18 mouse cellular contexts compared by ENCODE assay signal in the genomic region with DNA sequence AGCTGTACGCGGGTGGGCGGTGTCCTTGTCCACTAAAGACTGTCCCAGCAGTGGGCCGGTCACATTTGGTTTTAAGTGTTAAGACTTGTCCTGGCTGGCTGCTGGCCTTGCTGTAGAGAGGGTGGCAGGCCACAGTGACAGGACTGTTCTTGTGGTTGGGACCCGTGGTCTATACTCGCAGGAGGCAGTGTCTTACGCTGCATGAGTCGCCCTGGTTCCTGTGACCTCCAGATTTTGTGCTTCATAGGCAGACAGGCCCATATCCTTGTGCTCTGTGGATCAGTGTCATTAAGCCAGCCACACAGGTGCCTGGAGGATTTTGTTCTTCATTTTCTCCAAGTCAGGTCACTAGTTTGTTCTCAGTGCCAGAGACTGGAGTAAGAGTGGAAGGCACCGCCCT. TPM values are rescaled to one million over a fixed set of nuclear protein-coding genes. Genes with fewer than 3 reads are reported as not detected.
"Had no signal": no experiment of that assay in that cellular context is flagged by ENCODE, and none has a peak within 500 bp of the region (broad histone marks: within the 10 kb centered on the region; RNA-seq: fewer than 3 reads in every experiment).

No protein-coding gene starts in this region.

- H3K27ac ChIP-seq: midbrain, embryonic 10.5 days; midbrain, embryonic 12.5 days; neural tube, embryonic 12.5 days; stomach, embryonic 15.5 days; stomach, postnatal 0 days had no signal

- H3K4me3 ChIP-seq: midbrain, embryonic 10.5 days; midbrain, embryonic 12.5 days; neural tube, embryonic 12.5 days; stomach, embryonic 15.5 days had no signal

- H3K9ac ChIP-seq: lung, embryonic 14.5 days; midbrain, embryonic 12.5 days; neural tube, embryonic 12.5 days; stomach, embryonic 15.5 days had no signal

- DNase-seq: lung, embryonic 14.5 days; lung, postnatal 10 days; lung, postnatal 4 days; midbrain, embryonic 14.5 days; right cerebral cortex, postnatal 14 days; thymus, adult 2 months; thymus, postnatal 25 days; thymus, postnatal 4 days had no signal

- H3K27me3 ChIP-seq: midbrain, embryonic 12.5 days; neural tube, embryonic 12.5 days; stomach, embryonic 15.5 days had no signal

- H3K4me2 ChIP-seq: lung, embryonic 14.5 days; midbrain, embryonic 12.5 days; neural tube, embryonic 12.5 days; stomach, embryonic 15.5 days had no signal

- H3K9me3 ChIP-seq: midbrain, embryonic 10.5 days; midbrain, embryonic 12.5 days; neural tube, embryonic 12.5 days; stomach, embryonic 15.5 days had no signal

- ATAC-seq: midbrain, embryonic 16.5 days had no signal

RNA-seq across cellular contexts. Expression of a gene that starts 24.0 kb away (rescaled TPM):
- total RNA-seq: megakaryocyte, adult 5-6 weeks; megakaryocyte-erythroid progenitor cell, adult 5-6 weeks had no signal
- polyA plus RNA-seq: lung, embryonic 14.5 days; lung, embryonic 16.5 days; midbrain, embryonic 12.5 days; midbrain, embryonic 14.5 days; midbrain, embryonic 16.5 days; neural tube, embryonic 12.5 days; stomach, postnatal 0 days; urinary bladder, adult 2 months had no signal
